Mouse (Mus musculus) G1E (cell line): ENCODE measurements at regions not wholly inside any gene's neighbourhood (a gene's known extent, or its start where the extent isn't known, plus 50 kb on each side); places are given as distances from the start of the nearest gene placed in this dataset.

Experiments used
- ATAC-seq: 2 replicates; pipeline ENCODE4 v1.8.0; 2016; ENCODE audit warnings: mild to moderate bottlenecking; ENCODE audit not compliant: insufficient number of reproducible peaks, poor library complexity, low FRiP score, severe bottlenecking; ENCODE audit errors: extremely low read depth
- DNase-seq: peaks from one replicate; pipeline ENCODE4 v3.0.0; 2012; ENCODE audit warnings: low spot score
- H3K27me3 ChIP-seq: 2 replicates; pipeline ENCODE4 v1.6.1; 2012; ENCODE audit warnings: mild to moderate bottlenecking, low read length, inconsistent platforms; ENCODE audit not compliant: insufficient read depth
- H3K36me3 ChIP-seq: replicated peaks from 2 replicates; pipeline ENCODE3; 2012; ENCODE audit warnings: mild to moderate bottlenecking, inconsistent platforms
- H3K4me1 ChIP-seq: 2 replicates; pipeline ENCODE4 v1.6.1; 2012; ENCODE audit warnings: low read depth, low read length, inconsistent platforms, mixed read lengths; ENCODE audit not compliant: insufficient read depth
- H3K4me3 ChIP-seq: 2 replicates; pipeline ENCODE4 v1.5.1; 2012; ENCODE audit warnings: low read depth, mild to moderate bottlenecking, inconsistent platforms, low read length, moderate library complexity, mixed read lengths
- H3K9me3 ChIP-seq: replicated peaks from 2 replicates; pipeline ENCODE4 v1.6.1; 2012; ENCODE audit warnings: inconsistent platforms
- CTCF ChIP-seq: IDR thresholded peaks from 2 replicates; pipeline ENCODE4 v1.5.1; 2012; ENCODE audit warnings: low read depth, low read length, inconsistent platforms, mixed read lengths
- GATA1 ChIP-seq: IDR thresholded peaks from 2 replicates; pipeline ENCODE4 v1.6.1; 2012; ENCODE audit warnings: borderline replicate concordance, low read length, inconsistent platforms, mixed read lengths
- GATA2 ChIP-seq: IDR thresholded peaks from 2 replicates; pipeline ENCODE4 v1.6.1; 2012; ENCODE audit warnings: low read depth, low read length, inconsistent platforms, borderline replicate concordance
- POLR2AphosphoS5 ChIP-seq: IDR thresholded peaks from 2 replicates; pipeline ENCODE4 v1.6.1; 2012; ENCODE audit warnings: low read depth, low read length, inconsistent platforms; ENCODE audit not compliant: insufficient replicate concordance
- TAL1 ChIP-seq: conservative IDR thresholded peaks from 2 replicates; pipeline ENCODE4 v1.6.1; 2012; ENCODE audit warnings: low read depth, low read length, inconsistent platforms, mixed read lengths

GRCm38 (mm10) chr11:112163681-112164265 lies 618.3 kb upstream of the Sox9 start:
- Histone ChIP-seq H3K4me1 (no peaks in the 10 kb centered on the region), H3K9me3 (peaks cover 14% of the 10 kb centered on the region), H3K4me3 (no peak overlapping the region), H3K27me3 (no peaks in the 10 kb centered on the region), H3K36me3 (no peaks in the 10 kb centered on the region)
- DNase-seq (no peak), ATAC-seq (no peak)
- no peak for TF ChIP-seq POLR2AphosphoS5
- TF ChIP-seq GATA1 = no peak
- no peak for TF ChIP-seq CTCF
- TF ChIP-seq GATA2 = no peak
- no peak for TF ChIP-seq TAL1

DNA sequence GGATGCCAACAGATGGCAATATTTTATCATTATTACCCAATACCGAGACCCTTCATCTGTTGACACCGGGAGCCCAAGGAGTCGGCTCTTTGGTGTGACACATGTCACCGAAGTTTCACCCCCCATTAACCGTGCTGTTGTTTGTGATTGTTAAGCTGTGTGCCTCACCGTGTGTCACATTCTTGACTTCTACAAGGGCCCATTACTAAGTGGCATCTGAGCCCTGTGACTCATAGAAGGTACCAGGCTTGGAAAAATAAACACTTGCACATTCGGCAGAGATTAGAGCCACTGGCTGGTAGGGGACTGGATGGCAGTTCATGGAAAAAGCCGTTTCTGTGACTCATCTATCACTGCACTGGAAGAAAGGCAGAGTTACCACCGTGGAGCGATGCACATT lies 608.4 kb upstream of the Sox9 start:
- Histone ChIP-seq H3K9me3 (peaks cover 29% of the 10 kb centered on the region), H3K4me1 (no peaks in the 10 kb centered on the region), H3K27me3 (no peaks in the 10 kb centered on the region), H3K36me3 (no peaks in the 10 kb centered on the region), H3K4me3 (no peak overlapping the region)
- ATAC-seq = no peak
- TF ChIP-seq TAL1 = no peak
- no peak for TF ChIP-seq GATA1
- no peak for TF ChIP-seq CTCF
- no peak for TF ChIP-seq GATA2
- no peak for TF ChIP-seq POLR2AphosphoS5
- DNase-seq = no peak

- Histone ChIP-seq H3K36me3 (no peaks in the 10 kb centered on the region), H3K27me3 (no peaks in the 10 kb centered on the region), H3K4me1 (no peaks in the 10 kb centered on the region), H3K4me3 (no peak overlapping the region), H3K9me3 (peaks cover 36% of the 10 kb centered on the region)
- ATAC-seq (no peak), DNase-seq (no peak)
- TF ChIP-seq TAL1 (no peak), GATA2 (no peak), CTCF (no peak), POLR2AphosphoS5 (no peak), GATA1 (no peak)
Measured at GRCm38 (mm10) chr11:112175302-112175701, 606.7 kb upstream of the Sox9 start.

- Histone ChIP-seq H3K4me3 (no peak overlapping the region), H3K9me3 (peaks cover 47% of the 10 kb centered on the region), H3K27me3 (no peaks in the 10 kb centered on the region), H3K36me3 (no peaks in the 10 kb centered on the region), H3K4me1 (no peaks in the 10 kb centered on the region)
- TF ChIP-seq TAL1 = no peak
- no peak for TF ChIP-seq CTCF
- no peak for TF ChIP-seq GATA2
- TF ChIP-seq GATA1 = no peak
- TF ChIP-seq POLR2AphosphoS5 = no peak
- no peak for ATAC-seq
- no peak for DNase-seq
Measured at GRCm38 (mm10) chr11:112180666-112181065, 601.4 kb upstream of the Sox9 start.

- Histone ChIP-seq H3K36me3 (no peaks in the 10 kb centered on the region), H3K4me3 (no peak overlapping the region), H3K27me3 (no peaks in the 10 kb centered on the region), H3K4me1 (no peaks in the 10 kb centered on the region), H3K9me3 (peaks cover 19% of the 10 kb centered on the region)
- ATAC-seq (no peak), DNase-seq (no peak)
- no peak for TF ChIP-seq POLR2AphosphoS5
- no peak for TF ChIP-seq GATA2
- no peak for TF ChIP-seq CTCF
Measured at GRCm38 (mm10) chr11:112197620-112198268, 584.3 kb upstream of the Sox9 start.

DNA sequence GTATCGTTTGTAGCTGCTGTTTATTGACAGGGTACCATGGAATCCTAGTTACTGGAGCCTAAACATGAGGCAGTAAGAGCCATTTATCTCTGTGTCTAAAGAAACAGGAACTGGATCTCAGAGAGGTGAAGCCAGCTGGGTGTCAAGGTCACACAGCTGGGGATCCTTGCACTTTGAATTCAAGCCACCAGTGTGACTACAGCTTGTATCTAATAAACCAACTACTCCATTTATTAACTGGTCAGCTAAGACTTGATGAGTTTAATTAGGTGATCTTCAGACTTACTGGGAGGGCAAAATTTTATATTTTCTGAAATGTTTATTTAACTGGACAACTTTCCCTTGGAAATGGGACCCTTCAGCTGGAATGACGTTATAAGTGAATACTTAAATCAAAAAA lies 577.5 kb upstream of the Sox9 start:
- no peaks in the 10 kb centered on the region for H3K27me3 ChIP-seq
- H3K4me1 ChIP-seq = no peaks in the 10 kb centered on the region
- no peaks in the 10 kb centered on the region for H3K36me3 ChIP-seq
- DNase-seq (no peak), ATAC-seq (no peak)
- no peak for TF ChIP-seq CTCF
- TF ChIP-seq GATA2 = no peak
- TF ChIP-seq TAL1 = no peak
- no peak for TF ChIP-seq POLR2AphosphoS5
- H3K4me3 ChIP-seq = no peak overlapping the region
- H3K9me3 ChIP-seq = peaks cover 22% of the 10 kb centered on the region
